Mouse (Mus musculus) myocyte (in vitro differentiated cells): ENCODE measurements at regions not wholly inside any gene's neighbourhood (a gene's known extent, or its start where the extent isn't known, plus 50 kb on each side); places are given as distances from the start of the nearest gene placed in this dataset.

Experiments
- H3K27me3 ChIP-seq: one replicate; pipeline ENCODE4 v1.6.1; 2011; ENCODE audit not compliant: control insufficient read depth, insufficient read depth, insufficient read length
- H3K36me3 ChIP-seq: one replicate; pipeline ENCODE4 v1.6.1; 2011; ENCODE audit not compliant: control insufficient read depth, insufficient read depth
- H3K4me2 ChIP-seq: one replicate; pipeline ENCODE4 v1.6.1; 2011; ENCODE audit warnings: low read depth, control low read depth
- H3K4me3 ChIP-seq: one replicate; pipeline ENCODE4 v1.5.1; 2011; ENCODE audit warnings: mild to moderate bottlenecking, control low read depth, moderate library complexity
- H3K79me2 ChIP-seq: one replicate; pipeline ENCODE4 v1.6.1; 2011; ENCODE audit not compliant: control insufficient read depth, insufficient read depth
- H3ac ChIP-seq: one replicate; pipeline ENCODE4 v1.6.1; 2011; ENCODE audit not compliant: control insufficient read depth, insufficient read length
- CEBPB ChIP-seq: IDR thresholded peaks from 2 replicates; pipeline ENCODE4 v1.6.1; 2011; ENCODE audit warnings: mild to moderate bottlenecking, moderate library complexity; ENCODE audit not compliant: poor library complexity, insufficient read depth, severe bottlenecking
- E2F4 ChIP-seq: IDR thresholded peaks from one replicate; pipeline ENCODE4 v1.6.1; 2011; ENCODE audit warnings: mild to moderate bottlenecking, control low read depth, moderate library complexity; ENCODE audit not compliant: insufficient read depth
- MAX ChIP-seq: IDR thresholded peaks from one replicate; pipeline ENCODE4 v1.6.1; 2011; ENCODE audit warnings: low read depth, mild to moderate bottlenecking, control low read depth
- MYOD1 ChIP-seq, 3 experiments: IDR thresholded peaks; one replicate each; pipeline ENCODE4 v1.6.1; 2011; ENCODE audit warnings: control low read depth in 2 of 3, low read depth in 2 of 3, mild to moderate bottlenecking in 2 of 3, moderate library complexity in 1 of 3; ENCODE audit not compliant: insufficient read length in 2 of 3, control insufficient read depth in 1 of 3
- MYOG ChIP-seq, 3 experiments: IDR thresholded peaks; one replicate each; pipeline ENCODE4 v1.6.1; 2011; ENCODE audit warnings: control low read depth in 2 of 3, low read depth in 2 of 3, mild to moderate bottlenecking in 2 of 3; ENCODE audit not compliant: insufficient read length in 2 of 3, control insufficient read depth in 1 of 3, insufficient read depth in 1 of 3
- POLR2A ChIP-seq: IDR thresholded peaks from one replicate; pipeline ENCODE4 v1.6.1; 2011; ENCODE audit warnings: low read depth, mild to moderate bottlenecking, control low read depth, moderate library complexity; ENCODE audit not compliant: insufficient read length
- POLR2AphosphoS2 ChIP-seq: IDR thresholded peaks from one replicate; pipeline ENCODE4 v1.6.1; 2011; ENCODE audit warnings: low read depth, control low read depth; ENCODE audit not compliant: insufficient read length
- REST ChIP-seq: IDR thresholded peaks from one replicate; pipeline ENCODE4 v1.6.1; 2011; ENCODE audit warnings: mild to moderate bottlenecking, control low read depth, moderate library complexity; ENCODE audit not compliant: insufficient read depth, insufficient read length
- SRF ChIP-seq: IDR thresholded peaks from one replicate; pipeline ENCODE4 v1.6.1; 2011; ENCODE audit warnings: low read depth; ENCODE audit not compliant: control insufficient read depth, insufficient read length
- TCF12 ChIP-seq: IDR thresholded peaks from one replicate; pipeline ENCODE4 v1.6.1; 2011; ENCODE audit warnings: mild to moderate bottlenecking, control low read depth; ENCODE audit not compliant: poor library complexity, insufficient read depth, severe bottlenecking
- TCF3 ChIP-seq: IDR thresholded peaks from one replicate; pipeline ENCODE4 v1.6.1; 2011; ENCODE audit warnings: low read depth, control low read depth; ENCODE audit not compliant: insufficient read length
- USF1 ChIP-seq: IDR thresholded peaks from one replicate; pipeline ENCODE4 v1.6.1; 2011; ENCODE audit warnings: low read depth, mild to moderate bottlenecking, control low read depth, moderate library complexity

GRCm38 (mm10) chr14:92862942-92863341 is 1027.5 kb downstream of the Pcdh9 start:
- Histone ChIP-seq H3K36me3 (no peaks in the 10 kb centered on the region), H3K4me2 (no peak overlapping the region), H3K4me3 (no peak overlapping the region), H3K27me3 (no peaks in the 10 kb centered on the region), H3K79me2 (no peaks in the 10 kb centered on the region), H3ac (no peak overlapping the region)
- TF ChIP-seq MAX (no peak), MYOG (IDR thresholded peaks at IDR 0.05; ENCODE audit: control insufficient read depth in 1 of 3, insufficient read depth in 1 of 3, insufficient read length in 2 of 3, low read depth in 2 of 3) (no peak), TCF3 (no peak), REST (no peak), USF1 (no peak), MYOD1 (IDR thresholded peaks at IDR 0.05; ENCODE audit: control insufficient read depth in 1 of 3, insufficient read length in 2 of 3, low read depth in 2 of 3) (no peak)

DNA sequence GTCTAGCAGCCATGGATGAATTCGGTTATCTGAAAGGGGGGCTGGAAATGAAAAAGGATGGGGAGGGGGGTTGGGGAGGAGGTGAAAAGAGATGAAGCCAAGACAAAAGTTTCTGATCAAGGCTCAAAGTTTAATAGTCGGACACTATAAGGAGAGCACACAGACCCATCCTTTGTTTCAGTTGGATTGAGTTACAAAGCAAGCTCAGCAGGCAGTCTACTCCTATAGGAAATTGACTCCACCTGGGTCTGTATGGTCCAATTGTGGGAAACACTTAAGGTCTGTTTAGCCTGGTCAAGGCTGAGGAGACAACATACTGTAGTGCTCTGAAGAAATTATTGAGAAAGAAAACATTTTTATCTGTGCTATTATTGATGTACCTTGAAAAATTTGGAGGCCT is 1029.8 kb downstream of the Pcdh9 start:
- Histone ChIP-seq H3K27me3 (no peaks in the 10 kb centered on the region), H3K36me3 (no peaks in the 10 kb centered on the region), H3K4me3 (no peak overlapping the region), H3K79me2 (no peaks in the 10 kb centered on the region), H3ac (no peak overlapping the region), H3K4me2 (no peak overlapping the region)
- TF ChIP-seq REST (no peak), CEBPB (no peak)

DNA sequence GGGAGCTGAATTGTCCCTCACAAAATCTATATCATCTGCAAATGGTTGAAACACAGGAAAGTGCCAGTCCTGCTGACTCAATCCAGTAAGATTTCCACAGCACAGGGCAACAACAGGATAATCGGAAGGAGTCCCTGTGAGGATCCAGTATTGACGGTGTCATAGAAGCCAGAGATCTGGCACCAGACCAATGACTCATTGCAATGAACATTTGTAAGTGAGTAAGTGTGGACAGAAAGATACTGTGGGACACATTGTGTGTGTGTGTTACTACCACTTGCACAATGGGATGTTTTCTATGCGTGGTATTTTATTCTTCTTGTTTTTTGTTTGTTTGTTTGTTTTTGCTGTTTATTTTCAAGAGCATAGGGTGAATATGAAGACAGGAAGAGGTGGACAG is 1056.8 kb downstream of the Pcdh9 start:
- H3K4me3 ChIP-seq: no peak overlapping the region
- TF ChIP-seq POLR2AphosphoS2 (no peak), REST (no peak), SRF (no peak), TCF3 (no peak), CEBPB (no peak)

GRCm38 (mm10) chr14:92829171-92829570 is 1061.3 kb downstream of the Pcdh9 start:
- H3K27me3 ChIP-seq: no peaks in the 10 kb centered on the region
- TF ChIP-seq MAX: no peak
- no peak for TF ChIP-seq E2F4
- no peak for TF ChIP-seq MYOD1 (IDR thresholded peaks at IDR 0.05; ENCODE audit: control insufficient read depth in 1 of 3, insufficient read length in 2 of 3, low read depth in 2 of 3)
- H3ac ChIP-seq: no peak overlapping the region
- H3K4me2 ChIP-seq: no peak overlapping the region
- no peak overlapping the region for H3K4me3 ChIP-seq
- H3K36me3 ChIP-seq: no peaks in the 10 kb centered on the region
- no peaks in the 10 kb centered on the region for H3K79me2 ChIP-seq

More for the DNA sequence above, 1056.8 kb downstream of the Pcdh9 start:
- Histone ChIP-seq H3K4me2 (no peak overlapping the region), H3K27me3 (no peaks in the 10 kb centered on the region), H3K36me3 (no peaks in the 10 kb centered on the region), H3ac (no peak overlapping the region), H3K79me2 (no peaks in the 10 kb centered on the region)

DNA sequence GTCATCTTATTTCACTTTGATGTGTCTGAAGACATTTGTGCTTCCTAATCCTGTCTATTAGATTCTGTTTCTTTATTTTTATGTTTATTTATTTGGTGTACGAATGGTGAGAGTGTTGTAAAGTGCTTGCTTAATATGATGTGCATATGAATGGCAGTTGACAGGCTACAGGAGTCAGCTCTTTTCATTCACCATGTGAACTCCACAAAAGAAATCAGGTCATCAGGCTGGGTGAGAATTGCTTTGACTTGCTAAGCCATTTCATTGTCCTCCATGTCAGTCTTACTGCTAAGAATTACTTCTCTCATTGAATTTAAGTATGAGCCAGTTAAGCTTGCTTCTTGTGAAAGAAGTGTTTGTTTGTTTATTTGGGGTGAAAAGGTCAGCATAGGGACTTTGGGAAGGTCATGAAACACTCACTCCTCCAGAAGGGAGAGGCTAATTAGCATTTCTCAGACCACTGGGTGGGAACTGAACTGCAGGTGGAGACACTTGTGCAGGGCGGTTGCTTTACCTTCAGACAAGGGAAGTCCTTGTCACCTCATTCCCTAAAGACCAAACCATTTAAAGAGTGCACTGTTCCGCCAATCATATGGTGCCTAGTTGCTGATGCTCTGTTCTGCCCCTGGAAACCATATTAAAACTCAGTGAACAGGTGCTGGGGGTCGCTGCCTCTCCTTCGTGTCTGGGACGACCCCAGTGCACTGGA is 1063.7 kb downstream of the Pcdh9 start:
- H3K79me2 ChIP-seq: no peaks in the 10 kb centered on the region
- no peak for TF ChIP-seq MYOG (IDR thresholded peaks at IDR 0.05; ENCODE audit: control insufficient read depth in 1 of 3, insufficient read depth in 1 of 3, insufficient read length in 2 of 3, low read depth in 2 of 3)
- TF ChIP-seq POLR2AphosphoS2: no peak
- no peak for TF ChIP-seq SRF
- no peak for TF ChIP-seq CEBPB
- TF ChIP-seq TCF3: no peak
- no peak for TF ChIP-seq MYOD1 (IDR thresholded peaks at IDR 0.05; ENCODE audit: control insufficient read depth in 1 of 3, insufficient read length in 2 of 3, low read depth in 2 of 3)
- no peak for TF ChIP-seq REST
- TF ChIP-seq USF1: no peak
- TF ChIP-seq TCF12: no peak
- TF ChIP-seq MAX: no peak
- no peak for TF ChIP-seq E2F4
- no peak for TF ChIP-seq POLR2A
- no peaks in the 10 kb centered on the region for H3K36me3 ChIP-seq
- H3ac ChIP-seq: no peak overlapping the region
- no peaks in the 10 kb centered on the region for H3K27me3 ChIP-seq
- no peak overlapping the region for H3K4me3 ChIP-seq
- no peak overlapping the region for H3K4me2 ChIP-seq

- Histone ChIP-seq H3K27me3 (no peaks in the 10 kb centered on the region), H3K36me3 (no peaks in the 10 kb centered on the region), H3ac (no peak overlapping the region), H3K79me2 (no peaks in the 10 kb centered on the region), H3K4me2 (no peak overlapping the region), H3K4me3 (no peak overlapping the region)
- no peak for TF ChIP-seq POLR2AphosphoS2
- TF ChIP-seq SRF: no peak
- no peak for TF ChIP-seq MAX
- TF ChIP-seq USF1: no peak
- TF ChIP-seq POLR2A: no peak
- TF ChIP-seq MYOG (IDR thresholded peaks at IDR 0.05; ENCODE audit: control insufficient read depth in 1 of 3, insufficient read depth in 1 of 3, insufficient read length in 2 of 3, low read depth in 2 of 3): no peak
- TF ChIP-seq E2F4: no peak
- TF ChIP-seq CEBPB: no peak
- no peak for TF ChIP-seq TCF3
- no peak for TF ChIP-seq TCF12
- TF ChIP-seq MYOD1 (IDR thresholded peaks at IDR 0.05; ENCODE audit: control insufficient read depth in 1 of 3, insufficient read length in 2 of 3, low read depth in 2 of 3): no peak
- TF ChIP-seq REST: no peak
These were observed 1070.4 kb downstream of the Pcdh9 start for GRCm38 (mm10) chr14:92820061-92820460.
